Mouse (Mus musculus) hindbrain, embryonic 11.5 days (tissue): ENCODE measurements around the gene Mab21l3. TPM values are rescaled to one million over a fixed set of nuclear protein-coding genes. Genes with fewer than 3 reads are reported as not detected.
A peak's percentile ranks its signal among the peaks of the same experiment; 100 is the strongest.

Source experiments
- ATAC-seq: fragments of 200-750 bp; cut with Nextera tagmentation; 2 replicates; pipeline ENCODE4 v1.8.0; 2017; ENCODE audit warnings: mild to moderate bottlenecking, moderate TSS enrichment, moderate library complexity; ENCODE audit not compliant: low FRiP score
- DNase-seq: peaks from one replicate; pipeline ENCODE4 v3.0.0-alpha.2; 2015; ENCODE audit warnings: low spot score
- H3K27ac ChIP-seq: fragments of 300-500 bp; sonication (generic); 2 replicates; pipeline ENCODE4 v1.5.1; 2014; ENCODE audit warnings: mild to moderate bottlenecking, low read depth, low read length
- H3K27me3 ChIP-seq: fragments of 300-500 bp; sonication (generic); 2 replicates; pipeline ENCODE4 v1.6.1; 2014; ENCODE audit warnings: mild to moderate bottlenecking, low read length, moderate library complexity, mixed read lengths; ENCODE audit not compliant: control insufficient read depth, insufficient read depth
- H3K36me3 ChIP-seq: fragments of 300-500 bp; sonication (generic); 2 replicates; pipeline ENCODE4 v1.6.1; 2014; ENCODE audit warnings: mild to moderate bottlenecking, low read length, moderate library complexity, mixed read lengths; ENCODE audit not compliant: control insufficient read depth, insufficient read depth
- H3K4me1 ChIP-seq: fragments of 300-500 bp; sonication (generic); replicated peaks from 2 replicates; pipeline ENCODE4 v1.6.1; 2014; ENCODE audit warnings: low read length, mixed read lengths; ENCODE audit not compliant: control insufficient read depth, insufficient read depth
- H3K4me2 ChIP-seq: fragments of 300-500 bp; sonication (generic); replicated peaks from 2 replicates; pipeline ENCODE4 v1.6.1; 2014; ENCODE audit warnings: mild to moderate bottlenecking, low read depth, low read length
- H3K4me3 ChIP-seq: fragments of 300-500 bp; sonication (generic); 2 replicates; pipeline ENCODE4 v1.5.1; 2014; ENCODE audit warnings: low read depth, low read length
- H3K9ac ChIP-seq: fragments of 300-500 bp; sonication (generic); 2 replicates; pipeline ENCODE4 v1.6.1; 2014; ENCODE audit warnings: low read depth, low read length
- H3K9me3 ChIP-seq: fragments of 300-500 bp; sonication (generic); 2 replicates; pipeline ENCODE4 v1.6.1; 2016; ENCODE audit warnings: low read length; ENCODE audit not compliant: control insufficient read depth
- WGBS: fragments of 180-500 bp; shearing (Covaris S2); extraction: QIAGEN DNeasy Blood & Tissue Kit; methylation state at CpG from one replicate; pipeline ENCODE4 v1.1.7; 2014; 5-methylcytosine and 5-hydroxymethylcytosine counted together
- polyA plus RNA-seq: library from polyadenylated mRNA; unstranded; fragments of >200 nt; fragmentation: Nextera tagmentation; extraction: Ambion mirVana; gene quantifications from 2 replicates; pipeline ENCODE4 v1.2.1, GENCODE M21; 2014

Gene Mab21l3
- polyA plus RNA-seq, 1 experiment from 2014 or later: 0.59 TPM

DNA sequence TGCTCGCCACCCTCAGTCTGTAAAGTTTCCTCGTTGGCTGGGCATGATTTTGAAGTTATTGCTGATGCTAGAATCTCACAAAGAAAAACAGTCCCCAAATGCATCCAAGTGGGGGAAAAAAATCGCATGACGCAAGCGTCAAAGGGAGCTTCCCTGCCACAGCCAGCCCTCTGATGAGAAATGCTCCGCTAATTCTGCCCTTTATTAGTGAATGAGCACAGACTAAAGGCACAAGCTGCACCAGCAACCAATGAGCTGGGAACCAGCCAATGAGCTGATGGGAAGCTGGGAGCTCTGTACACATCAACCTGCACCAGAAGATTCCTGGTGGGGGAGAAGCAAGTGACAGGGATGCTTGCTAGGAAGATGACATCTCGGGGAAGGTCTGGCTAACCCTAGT, 11.0 kb upstream of the Mab21l3 start:
- ATAC-seq: no peak
- Histone ChIP-seq H3K9ac (no peak overlapping the region), H3K27me3 (no peaks in the 10 kb centered on the region), H3K4me1 (no peaks in the 10 kb centered on the region), H3K36me3 (no peaks in the 10 kb centered on the region), H3K4me2 (no peak overlapping the region), H3K4me3 (no peak overlapping the region), H3K9me3 (no peaks in the 10 kb centered on the region), H3K27ac (no peak overlapping the region)
- 73% methylated on average over 7 of the region's 7 CpGs for WGBS
- no peak for DNase-seq

- Histone ChIP-seq H3K4me1 (no peaks in the 10 kb centered on the region), H3K9me3 (no peaks in the 10 kb centered on the region), H3K27me3 (no peaks in the 10 kb centered on the region), H3K27ac (no peak overlapping the region), H3K36me3 (no peaks in the 10 kb centered on the region), H3K4me3 (no peak overlapping the region), H3K9ac (no peak overlapping the region), H3K4me2 (no peak overlapping the region)
- DNase-seq (no peak), ATAC-seq (no peak)
- WGBS: 84% methylated on average over 1 of the region's 1 CpGs
Measured at GRCm38 (mm10) chr3:101854075-101854474, 5.3 kb upstream of the Mab21l3 start.

GRCm38 (mm10) chr3:101851363-101851762, 2.6 kb upstream of the Mab21l3 start:
- no peaks in the 10 kb centered on the region for H3K4me1 ChIP-seq
- no peak overlapping the region for H3K4me3 ChIP-seq
- H3K4me2 ChIP-seq: no peak overlapping the region
- DNase-seq: no peak
- H3K27me3 ChIP-seq: no peaks in the 10 kb centered on the region
- no peak overlapping the region for H3K9ac ChIP-seq
- ATAC-seq: no peak
- no peaks in the 10 kb centered on the region for H3K9me3 ChIP-seq
- WGBS: 85% methylated on average over 6 of the region's 6 CpGs
- no peak overlapping the region for H3K27ac ChIP-seq
- no peaks in the 10 kb centered on the region for H3K36me3 ChIP-seq

- no peaks in the 10 kb centered on the region for H3K27me3 ChIP-seq
- H3K4me3 ChIP-seq: no peak overlapping the region
- 78% methylated on average over 4 of the region's 4 CpGs for WGBS
- ATAC-seq: no peak
- H3K4me1 ChIP-seq: no peaks in the 10 kb centered on the region
- H3K36me3 ChIP-seq: no peaks in the 10 kb centered on the region
- H3K9me3 ChIP-seq: no peaks in the 10 kb centered on the region
- no peak overlapping the region for H3K27ac ChIP-seq
- no peak for DNase-seq
- H3K9ac ChIP-seq: no peak overlapping the region
- H3K4me2 ChIP-seq: no peak overlapping the region
Measured at GRCm38 (mm10) chr3:101846096-101846495, 2.7 kb downstream of the Mab21l3 start.

DNA sequence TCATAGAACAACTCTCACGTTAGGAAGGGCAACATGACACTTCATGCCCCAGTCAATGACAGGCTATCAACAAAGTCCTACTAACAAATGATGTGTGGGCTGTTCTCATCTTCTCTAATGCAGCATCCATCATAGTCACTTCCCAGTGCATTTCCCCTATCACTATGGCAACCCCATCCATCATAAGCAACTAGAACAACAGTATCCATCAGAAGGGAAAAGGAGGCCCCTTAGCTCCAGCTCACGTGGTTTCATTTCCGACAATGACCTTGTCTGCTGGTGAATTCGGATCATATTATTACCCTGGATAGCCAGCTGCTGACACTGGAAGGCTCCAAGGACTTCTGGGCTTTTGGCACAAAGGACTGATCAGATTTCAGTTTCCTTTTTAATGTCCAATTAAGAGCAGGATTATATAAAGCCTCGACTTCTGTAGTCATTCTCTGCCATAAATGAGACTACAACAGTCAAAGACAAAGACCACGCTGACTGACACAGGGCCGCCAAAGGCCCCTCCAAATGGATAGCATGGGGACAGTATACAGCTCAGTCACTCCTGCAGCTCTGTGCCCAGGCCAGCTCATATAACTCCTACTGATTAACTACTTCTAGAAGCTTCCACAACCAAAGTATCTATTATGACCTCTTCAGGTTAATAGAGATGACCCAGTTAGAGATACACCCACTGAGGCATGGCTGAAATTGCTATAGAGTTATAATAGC, 6.2 kb downstream of the Mab21l3 start:
- DNase-seq: peak; percentile 56
- H3K9me3 ChIP-seq: no peaks in the 10 kb centered on the region
- H3K4me1 ChIP-seq: no peaks in the 10 kb centered on the region
- H3K4me3 ChIP-seq: no peak overlapping the region
- peak; percentile 89 for ATAC-seq
- no peak overlapping the region for H3K9ac ChIP-seq
- WGBS: 51% methylated on average over 7 of the region's 7 CpGs
- no peak overlapping the region for H3K4me2 ChIP-seq
- no peaks in the 10 kb centered on the region for H3K27me3 ChIP-seq
- no peaks in the 10 kb centered on the region for H3K36me3 ChIP-seq
- H3K27ac ChIP-seq: peak overlapping the region; percentile 79

DNA sequence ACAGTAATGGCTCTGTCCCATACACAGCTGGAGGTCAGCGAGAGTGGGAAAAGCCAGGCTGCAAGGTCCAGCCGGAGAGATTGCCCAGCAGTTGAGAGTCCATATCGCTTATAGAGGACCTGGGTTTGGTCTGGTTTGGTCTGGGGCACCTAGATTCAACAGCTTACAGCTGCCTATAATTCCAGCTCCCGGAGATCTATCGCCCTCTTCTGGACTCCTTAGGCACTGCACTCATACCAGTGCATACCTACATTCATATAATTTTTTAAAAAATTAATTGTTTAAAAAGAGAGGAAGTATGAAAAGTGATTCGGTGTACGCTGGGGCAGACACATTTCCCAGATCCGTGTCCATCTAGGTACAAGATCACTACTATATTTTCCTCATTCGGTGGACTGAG, 9.4 kb downstream of the Mab21l3 start:
- DNase-seq: no peak
- no peak overlapping the region for H3K4me2 ChIP-seq
- H3K27me3 ChIP-seq: no peaks in the 10 kb centered on the region

DNA sequence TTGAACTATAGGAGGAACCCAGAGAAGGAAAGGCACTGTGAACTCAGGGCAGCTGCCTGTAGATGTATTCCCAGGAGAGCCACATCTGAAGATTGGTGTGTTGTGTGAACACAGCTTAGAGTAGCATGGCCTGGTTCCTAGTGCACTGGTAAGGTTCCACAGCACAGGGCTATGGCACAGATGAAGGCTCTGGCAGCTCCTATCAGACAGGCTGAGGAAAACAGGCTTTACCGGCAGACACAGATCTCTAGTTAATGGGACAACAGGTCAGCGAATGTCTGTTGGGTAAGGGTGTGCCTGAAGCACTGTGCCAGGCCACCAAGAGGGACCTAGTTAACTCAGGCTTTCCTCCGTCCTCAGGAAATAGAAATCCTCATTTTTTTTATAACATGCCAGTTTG, 11.8 kb downstream of the Mab21l3 start:
- no peak overlapping the region for H3K4me2 ChIP-seq
- no peak for ATAC-seq
- DNase-seq: no peak
- H3K4me3 ChIP-seq: no peak overlapping the region
- H3K27me3 ChIP-seq: no peaks in the 10 kb centered on the region
- WGBS: 83% methylated on average over 3 of the region's 3 CpGs
- no peak overlapping the region for H3K27ac ChIP-seq
- no peak overlapping the region for H3K9ac ChIP-seq
- H3K9me3 ChIP-seq: no peaks in the 10 kb centered on the region
- no peaks in the 10 kb centered on the region for H3K36me3 ChIP-seq
- H3K4me1 ChIP-seq: no peaks in the 10 kb centered on the region

More for the DNA sequence above, 9.4 kb downstream of the Mab21l3 start:
- Histone ChIP-seq H3K36me3 (no peaks in the 10 kb centered on the region), H3K9ac (no peak overlapping the region), H3K4me1 (no peaks in the 10 kb centered on the region), H3K27ac (no peak overlapping the region), H3K4me3 (no peak overlapping the region), H3K9me3 (no peaks in the 10 kb centered on the region)
- 91% methylated on average over 9 of the region's 9 CpGs for WGBS
- no peak for ATAC-seq

- 0 out of 2 replicates have a peak, but pooled peaks have one; percentile 4 for ATAC-seq
Measured at GRCm38 (mm10) chr3:101836532-101836931, 12.2 kb downstream of the Mab21l3 start.

DNA sequence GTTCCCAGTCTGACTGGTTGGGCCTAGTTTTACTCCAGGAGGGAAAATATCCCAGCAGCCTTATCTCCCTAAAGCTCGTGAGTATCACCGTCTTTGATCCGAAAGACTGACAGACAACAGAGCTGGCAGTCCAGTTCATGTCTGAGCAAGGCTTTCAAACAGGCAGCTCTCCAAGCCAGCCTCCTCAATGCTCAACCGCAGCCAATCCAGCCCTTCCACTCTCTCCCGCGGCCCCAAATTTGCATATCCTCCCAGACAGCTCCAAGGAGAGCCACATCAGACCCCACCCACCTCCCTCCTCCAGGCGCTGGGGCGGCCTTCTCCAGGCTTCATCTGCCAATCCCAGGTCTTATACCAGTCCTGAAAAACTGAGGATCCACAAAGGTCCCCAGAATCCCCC, 12.7 kb downstream of the Mab21l3 start:
- Histone ChIP-seq H3K36me3 (no peaks in the 10 kb centered on the region), H3K4me3 (no peak overlapping the region; the same call in 1 of the 2 replicates), H3K4me2 (peak overlapping the region; percentile 27), H3K9me3 (no peaks in the 10 kb centered on the region), H3K27me3 (no peaks in the 10 kb centered on the region), H3K27ac (no peak overlapping the region), H3K9ac (no peak overlapping the region), H3K4me1 (no peaks in the 10 kb centered on the region)
- ATAC-seq (peak; percentile 93), DNase-seq (peak; percentile 79)
- 1% methylated on average over 8 of the region's 8 CpGs for WGBS

More at GRCm38 (mm10) chr3:101836532-101836931, 12.2 kb downstream of the Mab21l3 start:
- Histone ChIP-seq H3K9ac (no peak overlapping the region), H3K36me3 (no peaks in the 10 kb centered on the region), H3K4me1 (no peaks in the 10 kb centered on the region), H3K9me3 (no peaks in the 10 kb centered on the region), H3K27me3 (no peaks in the 10 kb centered on the region), H3K4me3 (no peak overlapping the region), H3K27ac (no peak overlapping the region), H3K4me2 (no peak overlapping the region)
- no peak for DNase-seq
- 77% methylated on average over 5 of the region's 5 CpGs for WGBS
